Mouse (Mus musculus) testis, adult 2 months (tissue): ENCODE measurements around the gene Scn3b. TPM values are rescaled to one million over a fixed set of nuclear protein-coding genes. Genes with fewer than 3 reads are reported as not detected.

Experiments used
- H3K27ac ChIP-seq: fragments of 200-500 bp; 2 replicates; pipeline ENCODE4 v1.5.1; 2012; ENCODE audit warnings: low read depth, low read length; ENCODE audit not compliant: control insufficient read depth, insufficient read depth
- H3K27me3 ChIP-seq: fragments of 200-500 bp; 2 replicates; pipeline ENCODE4 v1.6.1; 2012; ENCODE audit warnings: mild to moderate bottlenecking, low read length, moderate library complexity; ENCODE audit not compliant: control insufficient read depth, insufficient read depth
- H3K36me3 ChIP-seq: fragments of 200-500 bp; 2 replicates; pipeline ENCODE4 v1.6.1; 2012; ENCODE audit warnings: mild to moderate bottlenecking, low read length; ENCODE audit not compliant: control insufficient read depth, insufficient read depth
- H3K4me1 ChIP-seq: fragments of 200-500 bp; 2 replicates; pipeline ENCODE4 v1.6.1; 2012; ENCODE audit warnings: low read length; ENCODE audit not compliant: control insufficient read depth, insufficient read depth
- H3K4me3 ChIP-seq: fragments of 200-500 bp; 2 replicates; pipeline ENCODE4 v1.5.1; 2012; ENCODE audit warnings: low read depth, mild to moderate bottlenecking, low read length, moderate library complexity, mixed read lengths; ENCODE audit not compliant: control insufficient read depth
- CTCF ChIP-seq: fragments of 200-500 bp; IDR thresholded peaks from 2 replicates; pipeline ENCODE4 v1.5.1; 2012; ENCODE audit warnings: low read depth, mild to moderate bottlenecking, inconsistent platforms, low read length, moderate library complexity; ENCODE audit not compliant: control insufficient read depth, insufficient read depth, insufficient replicate concordance
- POLR2A ChIP-seq: fragments of 200-500 bp; IDR thresholded peaks from 2 replicates; pipeline ENCODE4 v1.6.1; 2012; ENCODE audit warnings: low read depth, mild to moderate bottlenecking, inconsistent platforms, low read length, moderate library complexity; ENCODE audit not compliant: control insufficient read depth
- polyA plus RNA-seq: library from polyadenylated mRNA; depleted of rRNA; stranded (reverse); fragments of >200 nt; gene quantifications from 2 replicates; pipeline ENCODE4 v1.2.3, GENCODE M21; 2012

The Scn3b gene
- polyA plus RNA-seq, 1 experiment = 0.15 TPM

DNA sequence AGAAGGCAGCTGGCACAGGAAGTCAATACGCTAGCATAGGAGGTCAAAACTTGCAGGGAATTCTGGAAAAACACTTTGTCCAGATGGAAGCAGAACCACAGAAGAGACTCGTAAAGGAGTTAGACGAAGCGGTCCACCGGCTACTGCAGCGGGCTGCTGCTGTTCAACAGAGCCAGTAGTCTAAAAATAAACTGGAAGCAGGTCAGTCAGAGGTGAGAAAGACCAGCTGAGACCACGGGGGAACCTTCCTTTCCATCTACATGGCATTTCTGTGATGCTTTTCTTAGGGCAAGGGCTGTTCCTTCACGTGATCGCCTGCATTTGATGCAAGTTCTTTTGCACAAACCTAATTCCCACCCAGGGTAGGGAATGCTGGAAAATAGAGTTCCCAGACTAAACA, 23.6 kb upstream of the Scn3b start:
- H3K4me3 ChIP-seq = no peak overlapping the region
- H3K36me3 ChIP-seq = no peaks in the 10 kb centered on the region
- H3K4me1 ChIP-seq = peaks cover 5% of the 10 kb centered on the region
- TF ChIP-seq POLR2A (no peak), CTCF (no peak)
- H3K27ac ChIP-seq = no peak overlapping the region
- H3K27me3 ChIP-seq = no peaks in the 10 kb centered on the region

DNA sequence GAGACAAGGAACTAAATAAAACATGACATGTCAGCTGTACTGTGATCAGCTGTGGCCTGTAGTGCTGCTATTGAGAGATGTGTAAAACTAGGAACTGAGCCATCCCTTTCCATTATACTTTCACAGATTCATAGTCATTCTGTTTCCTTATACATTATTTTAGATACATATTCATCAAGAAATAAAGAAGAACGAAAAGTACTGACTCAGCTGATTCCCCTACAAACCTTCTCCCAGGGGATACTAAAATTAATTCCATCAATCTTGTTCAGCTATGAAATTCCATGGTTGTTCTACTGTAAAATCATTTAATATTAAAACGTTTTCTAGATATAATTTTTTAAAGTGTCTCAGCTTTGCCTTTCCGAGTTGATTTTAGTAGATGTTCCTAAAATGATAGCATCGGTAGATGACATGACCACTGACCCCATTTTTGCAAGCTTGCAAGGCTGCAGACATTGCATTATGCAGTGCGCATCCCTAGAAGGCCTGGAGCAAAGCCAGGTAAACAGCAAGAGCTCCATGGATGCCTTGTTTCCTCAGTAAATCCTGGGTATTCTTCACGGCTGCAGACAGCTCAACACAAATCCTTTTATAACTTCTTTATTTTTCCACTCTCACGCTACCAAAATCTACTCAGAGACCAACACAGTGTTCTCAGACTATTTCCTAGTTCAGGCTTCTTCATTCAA, 22.9 kb upstream of the Scn3b start:
- TF ChIP-seq CTCF (no peak), POLR2A (no peak)
- Histone ChIP-seq H3K4me1 (peaks cover 2% of the 10 kb centered on the region), H3K27me3 (no peaks in the 10 kb centered on the region), H3K4me3 (no peak overlapping the region), H3K27ac (no peak overlapping the region), H3K36me3 (no peaks in the 10 kb centered on the region)

DNA sequence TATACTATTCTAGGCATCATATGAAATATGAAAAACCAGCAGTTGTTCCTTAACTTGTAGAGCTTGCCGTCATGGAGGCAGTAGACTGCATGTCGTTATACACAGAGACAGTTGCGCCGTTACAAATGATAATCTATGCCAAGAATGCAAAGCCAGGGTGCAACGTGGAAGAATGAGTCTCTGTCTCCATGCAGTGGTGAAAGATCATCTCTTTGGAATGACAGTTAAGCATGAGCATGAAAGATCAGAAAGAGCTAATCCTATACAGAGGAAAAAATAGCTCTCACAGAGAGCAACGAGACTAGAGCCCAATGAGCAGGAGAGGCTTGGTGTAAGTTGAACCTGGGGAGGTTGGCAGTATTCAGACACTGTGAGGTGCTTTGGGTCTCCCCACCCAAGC, 22.3 kb upstream of the Scn3b start:
- TF ChIP-seq CTCF = no peak
- no peak for TF ChIP-seq POLR2A
- H3K27me3 ChIP-seq = no peaks in the 10 kb centered on the region
- H3K4me3 ChIP-seq = no peak overlapping the region
- H3K27ac ChIP-seq = no peak overlapping the region
- no peaks in the 10 kb centered on the region for H3K4me1 ChIP-seq
- H3K36me3 ChIP-seq = no peaks in the 10 kb centered on the region

DNA sequence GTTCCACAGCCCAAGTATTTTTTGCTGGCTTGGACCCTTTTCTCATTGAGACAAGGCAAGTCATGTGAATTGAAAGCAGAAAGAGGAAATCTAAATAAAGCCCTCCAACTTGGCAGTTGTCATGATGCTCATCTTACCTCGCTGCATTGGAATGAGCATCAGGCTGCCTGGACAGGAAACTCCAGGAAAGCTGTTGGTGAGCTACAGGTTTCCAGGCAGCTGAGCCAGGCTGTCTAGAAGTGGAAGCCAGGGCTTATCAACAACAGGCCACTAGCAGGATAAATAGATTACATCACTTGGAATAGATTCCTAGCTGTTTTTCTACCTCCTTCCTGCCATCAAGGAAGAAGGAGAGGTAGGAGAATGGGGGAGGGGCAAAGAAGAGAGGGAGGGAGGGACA, 19.9 kb upstream of the Scn3b start:
- Histone ChIP-seq H3K4me3 (no peak overlapping the region), H3K27ac (no peak overlapping the region), H3K4me1 (no peaks in the 10 kb centered on the region), H3K27me3 (no peaks in the 10 kb centered on the region), H3K36me3 (no peaks in the 10 kb centered on the region)
- TF ChIP-seq CTCF = no peak
- no peak for TF ChIP-seq POLR2A

DNA sequence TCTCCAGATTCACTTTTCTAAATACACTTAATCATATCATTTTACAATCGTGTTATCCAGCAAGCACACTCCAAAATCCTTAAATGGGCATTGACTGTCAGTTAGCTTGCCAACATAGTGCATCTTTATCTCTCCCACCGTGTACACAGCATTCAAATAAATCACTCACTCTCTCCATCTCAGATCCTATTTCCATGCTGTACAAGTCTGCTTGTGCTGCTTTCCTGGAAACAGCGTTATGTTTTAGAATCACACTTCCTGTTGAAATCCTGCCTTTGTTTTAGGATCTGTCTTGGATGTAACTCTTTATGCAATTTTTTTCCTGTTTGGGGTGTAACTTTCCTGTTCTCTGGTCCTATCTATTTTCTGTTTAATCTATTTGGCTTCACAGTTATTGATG, 16.6 kb upstream of the Scn3b start:
- H3K27ac ChIP-seq = no peak overlapping the region
- no peaks in the 10 kb centered on the region for H3K36me3 ChIP-seq
- no peaks in the 10 kb centered on the region for H3K27me3 ChIP-seq
- no peak for TF ChIP-seq POLR2A
- no peak for TF ChIP-seq CTCF
- no peak overlapping the region for H3K4me3 ChIP-seq
- H3K4me1 ChIP-seq = no peaks in the 10 kb centered on the region

DNA sequence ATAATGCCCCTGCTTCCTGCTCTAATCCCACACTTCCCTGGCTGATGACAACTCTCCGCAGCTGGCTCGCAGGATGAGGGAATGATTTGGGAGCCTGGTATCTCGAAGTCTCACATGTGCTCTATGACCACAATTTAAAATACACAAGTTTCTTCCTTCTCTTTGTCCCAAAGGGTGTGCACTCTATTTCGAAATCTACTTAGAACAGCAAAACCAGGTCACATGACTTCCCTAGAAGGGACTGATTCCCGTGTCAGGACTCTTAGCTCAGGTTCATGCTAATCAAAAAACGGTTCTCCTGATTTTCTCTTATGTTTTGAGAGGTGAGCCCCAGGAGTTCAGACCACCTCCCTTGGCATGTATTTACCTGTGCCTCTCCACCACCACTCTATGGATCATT, 5.1 kb upstream of the Scn3b start:
- H3K4me3 ChIP-seq = no peak overlapping the region
- peaks cover 7% of the 10 kb centered on the region for H3K4me1 ChIP-seq
- no peak overlapping the region for H3K27ac ChIP-seq
- H3K36me3 ChIP-seq = no peaks in the 10 kb centered on the region
- no peaks in the 10 kb centered on the region for H3K27me3 ChIP-seq
- TF ChIP-seq CTCF (no peak), POLR2A (no peak)

DNA sequence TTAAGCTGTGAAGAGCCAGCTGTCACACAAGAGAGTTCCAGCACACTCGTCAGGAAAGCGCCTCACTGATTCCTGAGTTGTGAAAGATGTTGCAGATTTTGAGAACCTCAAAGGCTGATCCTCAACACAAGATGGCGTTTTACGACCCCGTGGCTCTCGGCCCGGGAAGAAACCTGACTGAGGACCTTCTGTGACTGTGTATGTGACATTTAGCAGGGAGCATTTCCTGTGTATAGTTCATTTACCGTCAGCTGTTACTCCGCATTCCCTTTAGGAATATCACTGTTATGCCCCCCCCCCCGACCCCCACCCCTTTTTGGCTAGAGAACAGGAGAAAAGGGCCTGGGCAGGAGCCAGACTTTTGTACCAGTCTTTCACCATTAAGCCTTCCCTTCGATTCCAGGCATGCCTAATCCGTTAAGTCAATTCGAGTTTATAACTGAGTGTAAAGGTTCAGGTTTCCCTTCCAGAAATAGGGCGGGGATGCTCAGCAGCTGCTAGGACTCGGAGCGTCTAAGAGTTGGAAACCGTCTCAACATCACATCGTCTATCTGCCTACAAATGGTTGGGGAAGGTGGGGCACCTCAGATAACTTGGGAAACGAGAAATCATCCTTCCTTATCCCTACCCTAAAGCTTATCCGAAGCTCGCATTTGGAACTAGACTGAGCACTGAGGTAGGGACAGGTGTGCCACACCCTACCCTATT, 823 bp upstream of the Scn3b start:
- Histone ChIP-seq H3K4me3 (no peak overlapping the region), H3K36me3 (no peaks in the 10 kb centered on the region), H3K4me1 (peaks cover 14% of the 10 kb centered on the region), H3K27ac (no peak overlapping the region), H3K27me3 (no peaks in the 10 kb centered on the region)
- no peak for TF ChIP-seq CTCF
- no peak for TF ChIP-seq POLR2A
